Mouse (Mus musculus) gastrocnemius, postnatal 14 days (tissue): Measurements from ENCODE around the gene Map9. TPM values are rescaled to one million over a fixed set of nuclear protein-coding genes. Genes with fewer than 3 reads are reported as not detected.
"Not testable (repeated sequence)": the region's sequence is repeated elsewhere in the genome, so short reads cannot be mapped to it uniquely, and the experiment has no call there.

Experiments used
- DNase-seq: peaks from one replicate; pipeline ENCODE4 v3.0.0; 2021; ENCODE audit warnings: mixed read lengths
- intact Hi-C: fragments of 180-260 bp; cut with DNase I; formaldehyde crosslinking; loops from one replicate; pipeline ENCODE4 v1.15.1; 2025; ENCODE audit warnings: low total_unique reads
- total RNA-seq, 2 experiments: library from RNA; stranded (reverse); gene quantifications; 2 replicates each; pipeline ENCODE4 v1.2.3; 2021

Map9 gene
- total RNA-seq, 2 experiments from 2014 or later = 1.2 to 1.8 TPM

- intact Hi-C loops = no loop called here
Observed at GRCm38 (mm10) chr3:82405830-82406229, 48.0 kb downstream of the Map9 start.

GRCm38 (mm10) chr3:82406336-82406735 is 48.5 kb downstream of the Map9 start:
- intact Hi-C loops = no loop called here
- no peak for DNase-seq

More at GRCm38 (mm10) chr3:82405830-82406229, 48.0 kb downstream of the Map9 start:
- no peak for DNase-seq

GRCm38 (mm10) chr3:82407432-82407831 is 49.6 kb downstream of the Map9 start:
- intact Hi-C loops = no loop called here

GRCm38 (mm10) chr3:82412397-82412796 is 54.6 kb downstream of the Map9 start:
- intact Hi-C loops = no loop called here
- no peak for DNase-seq

More at GRCm38 (mm10) chr3:82407432-82407831, 49.6 kb downstream of the Map9 start:
- DNase-seq = no peak

GRCm38 (mm10) chr3:82417958-82418357 is 60.1 kb downstream of the Map9 start:
- intact Hi-C loops = no loop called here
- no peak for DNase-seq

GRCm38 (mm10) chr3:82435351-82435750 is 77.5 kb downstream of the Map9 start:
- intact Hi-C loops = no loop called here
- DNase-seq = no peak

GRCm38 (mm10) chr3:82440976-82441375 is 83.1 kb downstream of the Map9 start:
- intact Hi-C loops = no loop called here
- DNase-seq = no peak

GRCm38 (mm10) chr3:82441601-82442000 is 83.8 kb downstream of the Map9 start:
- intact Hi-C loops = not testable (repeated sequence)

More at GRCm38 (mm10) chr3:82441601-82442000, 83.8 kb downstream of the Map9 start:
- not testable (repeated sequence) for DNase-seq

Other genes with a start within 250 kb of the Map9 start
- gene Gucy1a1, start 212.3 kb upstream of the Map9 start, total RNA-seq = 10 to 100 TPM; 18.2 TPM
- under 1 TPM; 0.12 to 0.20 TPM for gene Npy2r, start 190.0 kb downstream of the Map9 start, total RNA-seq